Mouse (Mus musculus) urinary bladder, postnatal 14 days (tissue): ENCODE results near the gene Olfr46.
"Not testable (repeated sequence)": the region's sequence is repeated elsewhere in the genome, so short reads cannot be mapped to it uniquely, and the experiment has no call there.

Experiments
- DNase-seq: peaks from one replicate; pipeline ENCODE4 v3.0.0; 2021; ENCODE audit warnings: low spot score

Gene Olfr46

DNA sequence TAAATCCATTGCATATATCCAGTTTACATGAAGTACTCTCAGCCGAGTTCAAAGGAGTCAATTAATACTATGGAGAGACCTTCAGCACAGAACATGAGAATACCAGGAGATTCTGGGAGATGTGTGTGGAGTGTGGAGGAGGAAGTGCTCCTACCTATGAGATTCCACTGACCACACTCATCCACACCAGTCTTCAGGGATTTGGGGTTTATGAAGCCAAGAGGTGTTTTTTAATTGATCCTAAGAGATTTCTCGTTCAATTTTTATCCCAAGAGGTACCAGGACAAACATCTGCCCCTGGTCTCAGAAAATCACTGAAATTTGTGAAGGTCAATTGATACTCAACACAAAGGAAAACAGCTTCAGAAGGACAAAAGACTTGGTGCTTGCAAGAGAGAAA lies at the start of gene Olfr46:
TSS of gene Olfr46 (plus strand) at position 301 of the 400 bp plus-strand sequence.
- DNase-seq: not testable (repeated sequence)

DNA sequence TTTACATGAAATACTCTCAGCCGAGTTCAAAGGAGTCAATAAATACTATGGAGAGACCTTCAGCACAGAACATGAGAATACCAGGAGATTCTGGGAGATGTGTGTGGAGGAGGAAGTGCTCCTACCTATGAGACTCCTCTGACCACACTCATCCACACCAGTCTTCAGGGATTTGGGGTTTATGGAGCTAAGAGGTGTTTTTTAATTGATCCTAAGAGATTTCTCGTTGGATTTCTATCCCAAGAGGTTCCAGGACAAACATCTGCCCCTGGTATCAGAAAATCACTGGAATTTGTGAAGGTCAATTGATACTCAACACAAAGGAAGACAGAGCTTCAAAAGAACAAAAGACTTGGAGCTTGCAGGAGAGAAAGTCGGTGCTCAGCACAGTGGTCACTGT lies 33.5 kb upstream of the Olfr46 start, which contains the start of gene Olfr538:
TSS of gene Olfr538 (plus strand) at position 301 of the 400 bp plus-strand sequence.
- no peak for DNase-seq

GRCm38 (mm10) chr7:140628670-140629069 lies 27.6 kb downstream of the Olfr46 start, which contains the start of gene Olfr61:
Gene Olfr61, plus strand, starts transcription at chr7:140628970.
- DNase-seq: not testable (repeated sequence)

- no peak for DNase-seq
Observed at GRCm38 (mm10) chr7:140630559-140630958, 29.5 kb downstream of the Olfr46 start.

- DNase-seq: no peak
Observed at GRCm38 (mm10) chr7:140646152-140646551, 45.1 kb downstream of the Olfr46 start, which contains the start of gene Olfr53. Gene Olfr53, plus strand, starts transcription at chr7:140646452.

GRCm38 (mm10) chr7:140659630-140660029 lies 58.6 kb downstream of the Olfr46 start, which contains the start of gene Olfr539:
Gene Olfr539, plus strand, starts transcription at chr7:140659930.
- no peak for DNase-seq
